Mouse (Mus musculus): Measurements from ENCODE around the gene Mrm3.

DNA sequence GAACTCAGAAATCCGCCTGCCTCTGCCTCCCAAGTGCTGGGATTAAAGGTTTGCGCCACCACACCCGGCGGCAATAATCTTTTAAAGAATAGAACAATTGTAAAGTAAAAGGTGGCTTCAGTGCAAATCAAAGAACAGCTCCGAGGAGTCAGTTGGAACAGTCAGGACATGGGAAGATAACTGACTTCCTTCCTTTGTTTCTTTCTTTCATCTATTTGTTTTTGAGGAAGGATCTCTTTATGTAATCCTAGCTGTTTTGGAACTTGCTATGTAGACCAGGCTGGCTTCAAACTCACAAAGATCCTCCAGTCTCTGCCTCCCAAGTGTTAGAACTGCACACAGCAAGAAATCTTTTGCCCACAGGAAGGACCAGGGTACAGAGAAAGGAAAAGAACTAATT lies 18.9 kb upstream of the Mrm3 start:
- TF ChIP-seq POLR2A (IDR thresholded peaks at IDR 0.05; ENCODE audit: low read depth, low read length) (no peak), CTCF (IDR thresholded peaks at IDR 0.05; ENCODE audit: extremely low read depth, insufficient read length, insufficient replicate concordance, low read depth, low read length) (no peak)

Measured in small intestine, adult 2 months (tissue).